Mouse (Mus musculus): ENCODE data around the gene Cgas.
"Not testable (repeated sequence)": the region's sequence is repeated elsewhere in the genome, so short reads cannot be mapped to it uniquely, and the experiment has no call there.

Gene Cgas

GRCm38 (mm10) chr9:78442579-78443392, at the start of gene Cgas:
TSS of gene Cgas (minus strand) at chr9:78443237.
- DNase-seq, result peak; percentile 60

GRCm38 (mm10) chr9:78492254-78492653, 49.2 kb upstream of the Cgas start:
- no peak for DNase-seq

GRCm38 (mm10) chr9:78491169-78491568, 48.1 kb upstream of the Cgas start:
- DNase-seq, result no peak

GRCm38 (mm10) chr9:78488890-78489420, 45.9 kb upstream of the Cgas start, which contains the start of gene Eef1a1:
TSS of gene Eef1a1 (minus strand) at chr9:78489151.
- DNase-seq, result peak; percentile 72

GRCm38 (mm10) chr9:78488021-78488420, 45.0 kb upstream of the Cgas start:
- DNase-seq, result not testable (repeated sequence)

- DNase-seq, result no peak
These were observed 41.6 kb upstream of the Cgas start for GRCm38 (mm10) chr9:78484660-78485059.

GRCm38 (mm10) chr9:78482386-78482785, 39.3 kb upstream of the Cgas start:
- no peak for DNase-seq

- DNase-seq, result peak; percentile 97
These were observed 38.6 kb upstream of the Cgas start for GRCm38 (mm10) chr9:78481423-78482331.

GRCm38 (mm10) chr9:78480706-78481358, 37.8 kb upstream of the Cgas start:
- peak; percentile 75 for DNase-seq

GRCm38 (mm10) chr9:78480227-78480626, 37.2 kb upstream of the Cgas start:
- DNase-seq, result not testable (repeated sequence)

GRCm38 (mm10) chr9:78479308-78479707, 36.3 kb upstream of the Cgas start:
- DNase-seq, result not testable (repeated sequence)

- not testable (repeated sequence) for DNase-seq
These were observed 35.1 kb upstream of the Cgas start for GRCm38 (mm10) chr9:78478009-78478605.

GRCm38 (mm10) chr9:78477021-78477551, 34.0 kb upstream of the Cgas start:
- no peak for DNase-seq

GRCm38 (mm10) chr9:78476531-78477020, 33.5 kb upstream of the Cgas start:
- DNase-seq, result no peak

- DNase-seq, result no peak
These were observed 32.8 kb upstream of the Cgas start for GRCm38 (mm10) chr9:78475873-78476272.

- DNase-seq, result no peak
These were observed 32.3 kb upstream of the Cgas start for GRCm38 (mm10) chr9:78475383-78475780.

GRCm38 (mm10) chr9:78474771-78475382, 31.8 kb upstream of the Cgas start:
- DNase-seq, result no peak

- DNase-seq, result no peak
These were observed 31.2 kb upstream of the Cgas start for GRCm38 (mm10) chr9:78474270-78474669.

GRCm38 (mm10) chr9:78473588-78473987, 30.6 kb upstream of the Cgas start:
- no peak for DNase-seq

GRCm38 (mm10) chr9:78465725-78466124, 22.7 kb upstream of the Cgas start:
- DNase-seq, result no peak

GRCm38 (mm10) chr9:78463337-78463736, 20.3 kb upstream of the Cgas start:
- DNase-seq, result no peak
